Mouse (Mus musculus) forebrain, postnatal 0 days (tissue): ENCODE measurements at regions not wholly inside any gene's neighbourhood (a gene's known extent, or its start where the extent isn't known, plus 50 kb on each side); places are given as distances from the start of the nearest gene placed in this dataset.
A peak's percentile ranks its signal among the peaks of the same experiment; 100 is the strongest.

Experiments used
- ATAC-seq: fragments of 200-750 bp; cut with Nextera tagmentation; 2 replicates; pipeline ENCODE4 v1.8.0; 2017; ENCODE audit warnings: mild to moderate bottlenecking, moderate library complexity
- DNase-seq: peaks from one replicate; pipeline ENCODE4 v3.0.0-alpha.2; 2015
- H3K27ac ChIP-seq: fragments of 300-500 bp; sonication (generic); 2 replicates; pipeline ENCODE4 v1.5.1; 2014; ENCODE audit warnings: low read depth, mild to moderate bottlenecking, antibody characterized with exemption, low read length, moderate library complexity, mixed read lengths
- H3K27me3 ChIP-seq: fragments of 300-500 bp; sonication (generic); 2 replicates; pipeline ENCODE4 v1.6.1; 2014; ENCODE audit warnings: mild to moderate bottlenecking, low read length, mixed read lengths; ENCODE audit not compliant: insufficient read depth
- H3K36me3 ChIP-seq: fragments of 300-500 bp; sonication (generic); 2 replicates; pipeline ENCODE4 v1.6.1; 2014; ENCODE audit warnings: mild to moderate bottlenecking, moderate library complexity; ENCODE audit not compliant: insufficient read depth
- H3K4me1 ChIP-seq: fragments of 300-500 bp; sonication (generic); 2 replicates; pipeline ENCODE4 v1.6.1; 2014; ENCODE audit warnings: antibody characterized with exemption; ENCODE audit not compliant: insufficient read depth
- H3K4me2 ChIP-seq: fragments of 300-500 bp; sonication (generic); 2 replicates; pipeline ENCODE4 v1.6.1; 2014; ENCODE audit warnings: low read depth, mild to moderate bottlenecking, moderate library complexity
- H3K4me3 ChIP-seq: fragments of 300-500 bp; sonication (generic); 2 replicates; pipeline ENCODE4 v1.5.1; 2014; ENCODE audit warnings: low read depth, low read length, mixed read lengths
- H3K9ac ChIP-seq: fragments of 300-500 bp; sonication (generic); 2 replicates; pipeline ENCODE4 v1.6.1; 2014; ENCODE audit warnings: mild to moderate bottlenecking
- H3K9me3 ChIP-seq: fragments of 300-500 bp; sonication (generic); 2 replicates; pipeline ENCODE4 v1.6.1; 2016; ENCODE audit warnings: low read length
- CTCF ChIP-seq: sonication (generic); IDR thresholded peaks from 2 replicates; pipeline ENCODE4 v1.5.1; 2016; ENCODE audit warnings: antibody characterized with exemption, control low read depth, low read depth
- WGBS: fragments of 180-500 bp; shearing (Covaris S2); extraction: QIAGEN DNeasy Blood & Tissue Kit; methylation state at CpG from one replicate; pipeline ENCODE4 v1.1.7; 2014; 5-methylcytosine and 5-hydroxymethylcytosine counted together

GRCm38 (mm10) chr14:115003223-115003622 is 88.8 kb upstream of the Gpc5 start:
- Histone ChIP-seq H3K36me3 (no peaks in the 10 kb centered on the region), H3K27ac (no peak overlapping the region), H3K9ac (no peak overlapping the region), H3K9me3 (no peaks in the 10 kb centered on the region), H3K4me3 (no peak overlapping the region), H3K4me1 (no peaks in the 10 kb centered on the region), H3K4me2 (no peak overlapping the region), H3K27me3 (no peaks in the 10 kb centered on the region)
- no peak for DNase-seq
- ATAC-seq = no peak
- WGBS = 95% methylated on average over 2 of the region's 2 CpGs
- TF ChIP-seq CTCF = no peak

- Histone ChIP-seq H3K4me3 (no peak overlapping the region), H3K9me3 (no peaks in the 10 kb centered on the region), H3K27me3 (no peaks in the 10 kb centered on the region), H3K4me2 (no peak overlapping the region), H3K4me1 (no peaks in the 10 kb centered on the region), H3K36me3 (no peaks in the 10 kb centered on the region), H3K27ac (no peak overlapping the region), H3K9ac (no peak overlapping the region)
- ATAC-seq (no peak), DNase-seq (no peak)
- TF ChIP-seq CTCF = no peak
- 76% methylated on average over 6 of the region's 6 CpGs for WGBS
Measured at GRCm38 (mm10) chr14:115004733-115005405, 87.1 kb upstream of the Gpc5 start.

- 87% methylated on average over 3 of the region's 3 CpGs for WGBS
- H3K9me3 ChIP-seq = no peaks in the 10 kb centered on the region
- H3K27me3 ChIP-seq = no peaks in the 10 kb centered on the region
- H3K4me3 ChIP-seq = no peak overlapping the region
- DNase-seq (no peak), ATAC-seq (no peak)
- H3K36me3 ChIP-seq = no peaks in the 10 kb centered on the region
- no peak for TF ChIP-seq CTCF
- no peaks in the 10 kb centered on the region for H3K4me1 ChIP-seq
- H3K4me2 ChIP-seq = no peak overlapping the region
- H3K9ac ChIP-seq = no peak overlapping the region
- H3K27ac ChIP-seq = no peak overlapping the region
Measured at GRCm38 (mm10) chr14:115010877-115011276, 81.1 kb upstream of the Gpc5 start.

DNA sequence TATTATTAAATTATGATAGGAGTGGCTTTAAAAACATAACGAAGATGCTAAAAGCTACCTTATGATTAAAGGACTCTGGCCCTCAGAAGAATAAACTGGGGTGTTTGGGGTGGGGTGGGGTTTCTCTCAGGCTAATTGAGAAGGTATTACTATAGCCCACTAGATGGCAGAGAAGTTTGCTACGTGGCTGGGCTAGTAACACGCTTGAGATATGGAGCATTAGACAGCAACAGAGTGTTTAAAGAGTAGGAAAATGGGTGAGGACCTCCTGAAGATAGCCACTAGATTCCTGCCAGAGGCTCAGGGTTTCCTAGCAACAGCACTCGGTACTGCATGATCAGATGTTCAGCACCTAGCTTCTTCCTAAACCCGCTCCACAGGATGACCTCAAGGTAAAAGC is 76.7 kb upstream of the Gpc5 start:
- Histone ChIP-seq H3K4me2 (no peak overlapping the region), H3K9ac (no peak overlapping the region), H3K36me3 (no peaks in the 10 kb centered on the region), H3K27me3 (no peaks in the 10 kb centered on the region), H3K4me3 (no peak overlapping the region), H3K27ac (no peak overlapping the region), H3K4me1 (no peaks in the 10 kb centered on the region), H3K9me3 (no peaks in the 10 kb centered on the region)
- WGBS = 35% methylated on average over 5 of the region's 5 CpGs
- no peak for DNase-seq
- peak; percentile 37; the same call in 1 of the 2 replicates for ATAC-seq
- TF ChIP-seq CTCF = 0 out of 2 replicates have a peak, but pooled peaks have one; percentile 34

GRCm38 (mm10) chr14:115017410-115018153 is 74.4 kb upstream of the Gpc5 start:
- H3K27ac ChIP-seq = no peak overlapping the region
- no peaks in the 10 kb centered on the region for H3K9me3 ChIP-seq
- H3K4me1 ChIP-seq = no peaks in the 10 kb centered on the region
- 19% methylated on average over 22 of the region's 22 CpGs for WGBS
- peak overlapping the region; percentile 50 for H3K4me2 ChIP-seq
- 0 out of 2 replicates have a peak overlapping the region, but pooled peaks have one; percentile 23 for H3K9ac ChIP-seq
- ATAC-seq (peak; percentile 94), DNase-seq (peak; percentile 77)
- H3K27me3 ChIP-seq = no peaks in the 10 kb centered on the region
- peak overlapping the region; percentile 34 for H3K4me3 ChIP-seq
- peak; percentile 86 for TF ChIP-seq CTCF
- H3K36me3 ChIP-seq = no peaks in the 10 kb centered on the region

DNA sequence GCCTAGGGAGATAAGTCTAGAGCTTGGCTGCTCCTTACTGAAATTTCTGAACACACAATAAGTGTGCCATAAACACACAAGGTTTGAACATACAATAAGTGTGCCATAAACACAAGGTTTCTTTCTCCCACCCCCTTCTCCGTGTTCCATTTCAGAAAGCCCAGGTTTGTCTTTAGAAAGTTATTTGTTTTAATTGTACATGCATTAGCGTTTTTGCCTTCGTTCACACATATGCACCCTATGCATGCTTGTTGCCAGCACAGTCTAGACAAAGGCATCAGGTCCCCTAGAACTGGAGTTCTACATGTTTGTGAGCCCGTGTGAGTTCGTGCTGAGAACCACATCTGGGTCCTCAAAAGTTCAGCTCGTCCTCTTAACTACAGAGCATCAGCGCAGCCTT is 64.0 kb upstream of the Gpc5 start:
- no peak for DNase-seq
- TF ChIP-seq CTCF = no peak
- H3K4me3 ChIP-seq = no peak overlapping the region
- no peak overlapping the region for H3K4me2 ChIP-seq
- H3K9me3 ChIP-seq = no peaks in the 10 kb centered on the region
- H3K27me3 ChIP-seq = no peaks in the 10 kb centered on the region
- no peaks in the 10 kb centered on the region for H3K36me3 ChIP-seq
- no peak for ATAC-seq
- no peak overlapping the region for H3K9ac ChIP-seq
- WGBS = 83% methylated on average over 7 of the region's 7 CpGs
- H3K27ac ChIP-seq = no peak overlapping the region
- H3K4me1 ChIP-seq = no peaks in the 10 kb centered on the region

- Histone ChIP-seq H3K4me2 (no peak overlapping the region), H3K27ac (no peak overlapping the region), H3K27me3 (no peaks in the 10 kb centered on the region), H3K36me3 (no peaks in the 10 kb centered on the region), H3K9me3 (no peaks in the 10 kb centered on the region), H3K4me1 (no peaks in the 10 kb centered on the region), H3K4me3 (no peak overlapping the region), H3K9ac (no peak overlapping the region)
- no peak for ATAC-seq
- DNase-seq = no peak
- 71% methylated on average over 4 of the region's 4 CpGs for WGBS
- TF ChIP-seq CTCF = no peak
Measured at GRCm38 (mm10) chr14:115031734-115032133, 60.3 kb upstream of the Gpc5 start.
